Mouse (Mus musculus): ENCODE data around the gene Slc41a1. TPM values are rescaled to one million over a fixed set of nuclear protein-coding genes. Genes with fewer than 3 reads are reported as not detected.
"Not testable (repeated sequence)": the region's sequence is repeated elsewhere in the genome, so short reads cannot be mapped to it uniquely, and the experiment has no call there.

Slc41a1 gene
- polyA plus RNA-seq (2017; shearing (Covaris generic)): 10 to 100 TPM; 16.0 to 21.5 TPM

- peak; percentile 40 for ATAC-seq
Measured at GRCm38 (mm10) chr1:131827207-131827786, at the start of gene Slc41a1. Gene Slc41a1, plus strand, starts transcription at chr1:131827493.

GRCm38 (mm10) chr1:131794591-131794990 is 32.7 kb upstream of the Slc41a1 start:
- ATAC-seq: no peak

- no peak for ATAC-seq
Measured at GRCm38 (mm10) chr1:131795171-131795570, 32.1 kb upstream of the Slc41a1 start.

GRCm38 (mm10) chr1:131797202-131797909 is 29.9 kb upstream of the Slc41a1 start, which contains the start of gene Pm20d1:
Gene Pm20d1, plus strand, starts transcription at chr1:131797381.
- no peak for ATAC-seq

GRCm38 (mm10) chr1:131800001-131800400 is 27.3 kb upstream of the Slc41a1 start:
- ATAC-seq: no peak

GRCm38 (mm10) chr1:131801071-131801470 is 26.2 kb upstream of the Slc41a1 start:
- ATAC-seq: no peak

- ATAC-seq: no peak
Measured at GRCm38 (mm10) chr1:131802652-131803051, 24.6 kb upstream of the Slc41a1 start.

- ATAC-seq: no peak
Measured at GRCm38 (mm10) chr1:131804166-131804565, 23.1 kb upstream of the Slc41a1 start.

- ATAC-seq: no peak
Measured at GRCm38 (mm10) chr1:131808986-131809385, 18.3 kb upstream of the Slc41a1 start.

- no peak for ATAC-seq
Measured at GRCm38 (mm10) chr1:131809651-131810050, 17.6 kb upstream of the Slc41a1 start.

GRCm38 (mm10) chr1:131811393-131811792 is 15.9 kb upstream of the Slc41a1 start:
- no peak for ATAC-seq

- no peak for ATAC-seq
Measured at GRCm38 (mm10) chr1:131812006-131812405, 15.3 kb upstream of the Slc41a1 start.

- no peak for ATAC-seq
Measured at GRCm38 (mm10) chr1:131812631-131813295, 14.5 kb upstream of the Slc41a1 start.

- ATAC-seq: no peak
Measured at GRCm38 (mm10) chr1:131813731-131814130, 13.6 kb upstream of the Slc41a1 start.

GRCm38 (mm10) chr1:131814191-131814590 is 13.1 kb upstream of the Slc41a1 start:
- ATAC-seq: no peak

GRCm38 (mm10) chr1:131816886-131817285 is 10.4 kb upstream of the Slc41a1 start:
- no peak for ATAC-seq

GRCm38 (mm10) chr1:131820353-131820752 is 6.9 kb upstream of the Slc41a1 start:
- not testable (repeated sequence) for ATAC-seq

GRCm38 (mm10) chr1:131820887-131821328 is 6.4 kb upstream of the Slc41a1 start:
- ATAC-seq: peak; percentile 79

GRCm38 (mm10) chr1:131822292-131822691 is 5.0 kb upstream of the Slc41a1 start:
- ATAC-seq: no peak

GRCm38 (mm10) chr1:131822856-131823492 is 4.3 kb upstream of the Slc41a1 start:
- ATAC-seq: no peak

GRCm38 (mm10) chr1:131823563-131823962 is 3.7 kb upstream of the Slc41a1 start:
- no peak for ATAC-seq

- ATAC-seq: no peak
Measured at GRCm38 (mm10) chr1:131824528-131825181, 2.6 kb upstream of the Slc41a1 start.

Data from CD4-positive, CD25-positive, alpha-beta regulatory T cell, adult 4 months (primary cell).